Mouse (Mus musculus) lung, postnatal 0 days (tissue): ENCODE data around the gene Zfp653. TPM values are rescaled to one million over a fixed set of nuclear protein-coding genes. Genes with fewer than 3 reads are reported as not detected.
A peak's percentile ranks its signal among the peaks of the same experiment; 100 is the strongest.

ENCODE experiments used
- ATAC-seq: fragments of 200-750 bp; cut with Nextera tagmentation; 2 replicates; pipeline ENCODE4 v1.8.0; 2017; ENCODE audit warnings: moderate library complexity
- DNase-seq: peaks from one replicate; pipeline ENCODE4 v3.0.0-alpha.2; 2016; ENCODE audit warnings: low spot score
- H3K27ac ChIP-seq: fragments of 300-500 bp; sonication (generic); 2 replicates; pipeline ENCODE4 v1.5.1; 2014; ENCODE audit warnings: antibody characterized with exemption, mild to moderate bottlenecking, low read length, mixed read lengths
- H3K27me3 ChIP-seq: fragments of 300-500 bp; sonication (generic); replicated peaks from 2 replicates; pipeline ENCODE4 v1.6.1; 2014; ENCODE audit warnings: low read length, mixed read lengths; ENCODE audit not compliant: insufficient read depth
- H3K36me3 ChIP-seq: fragments of 300-500 bp; sonication (generic); 2 replicates; pipeline ENCODE4 v1.6.1; 2014; ENCODE audit warnings: low read length, mixed read lengths; ENCODE audit not compliant: insufficient read depth
- H3K4me1 ChIP-seq: fragments of 300-500 bp; sonication (generic); 2 replicates; pipeline ENCODE4 v1.6.1; 2014; ENCODE audit warnings: antibody characterized with exemption, low read depth, low read length, mixed read lengths; ENCODE audit not compliant: insufficient read depth
- H3K4me2 ChIP-seq: fragments of 300-500 bp; sonication (generic); replicated peaks from 2 replicates; pipeline ENCODE4 v1.6.1; 2014; ENCODE audit warnings: low read depth, mild to moderate bottlenecking, low read length, moderate library complexity, mixed read lengths
- H3K4me3 ChIP-seq: fragments of 300-500 bp; sonication (generic); 2 replicates; pipeline ENCODE4 v1.5.1; 2014; ENCODE audit warnings: low read depth, low read length
- H3K9ac ChIP-seq: fragments of 300-500 bp; sonication (generic); replicated peaks from 2 replicates; pipeline ENCODE4 v1.6.1; 2014; ENCODE audit warnings: low read depth, mild to moderate bottlenecking
- H3K9me3 ChIP-seq: fragments of 300-500 bp; sonication (generic); 2 replicates; pipeline ENCODE4 v1.6.1; 2016; ENCODE audit warnings: low read length, mixed read lengths
- CTCF ChIP-seq: IDR thresholded peaks from 2 replicates; pipeline ENCODE4 v1.5.1; 2016; ENCODE audit warnings: antibody characterized with exemption, mild to moderate bottlenecking
- EP300 ChIP-seq: IDR thresholded peaks from 2 replicates; pipeline ENCODE4 v1.6.1; 2016; ENCODE audit warnings: antibody characterized with exemption, mild to moderate bottlenecking, control low read depth
- WGBS: fragments of 180-500 bp; shearing (Covaris S2); extraction: QIAGEN DNeasy Blood & Tissue Kit; methylation state at CpG from one replicate; pipeline ENCODE4 v1.1.7; 2014; 5-methylcytosine and 5-hydroxymethylcytosine counted together
- polyA plus RNA-seq: library from polyadenylated mRNA; unstranded; fragments of >200 nt; fragmentation: Nextera tagmentation; extraction: Ambion mirVana; gene quantifications from 2 replicates; pipeline ENCODE4 v1.2.1, GENCODE M21; 2015

Gene Zfp653
- polyA plus RNA-seq, 1 experiment from 2014 or later = 8.8 TPM

DNA sequence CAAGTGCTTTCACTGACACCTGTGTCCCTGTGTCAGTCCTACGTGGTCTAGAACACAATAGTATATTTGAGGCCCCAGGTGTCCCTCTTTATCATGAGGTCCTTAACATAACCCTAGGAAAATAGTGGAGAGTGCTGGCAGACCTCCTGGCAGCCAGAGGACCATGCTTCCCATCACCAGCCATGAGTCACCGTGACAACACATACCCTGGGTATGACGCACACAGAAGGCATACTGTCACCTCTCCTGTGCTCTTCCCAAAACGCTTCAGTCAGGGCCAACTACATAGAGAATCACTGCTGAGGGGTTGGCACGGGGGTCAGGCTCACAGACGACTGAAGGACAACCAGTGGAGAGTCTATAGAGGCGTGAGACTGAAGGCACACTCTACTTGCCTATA, 18.8 kb upstream of the Zfp653 start:
- no peak for DNase-seq
- Histone ChIP-seq H3K9me3 (no peaks in the 10 kb centered on the region), H3K4me2 (no peak overlapping the region), H3K36me3 (no peaks in the 10 kb centered on the region), H3K9ac (no peak overlapping the region), H3K4me1 (no peaks in the 10 kb centered on the region), H3K4me3 (no peak overlapping the region), H3K27me3 (0 out of 2 replicates have a peak, but pooled peaks cover under 1% of the 10 kb centered on the region), H3K27ac (no peak overlapping the region)
- TF ChIP-seq CTCF = no peak
- TF ChIP-seq EP300 = no peak
- 73% methylated on average over 7 of the region's 7 CpGs for WGBS
- no peak for ATAC-seq

DNA sequence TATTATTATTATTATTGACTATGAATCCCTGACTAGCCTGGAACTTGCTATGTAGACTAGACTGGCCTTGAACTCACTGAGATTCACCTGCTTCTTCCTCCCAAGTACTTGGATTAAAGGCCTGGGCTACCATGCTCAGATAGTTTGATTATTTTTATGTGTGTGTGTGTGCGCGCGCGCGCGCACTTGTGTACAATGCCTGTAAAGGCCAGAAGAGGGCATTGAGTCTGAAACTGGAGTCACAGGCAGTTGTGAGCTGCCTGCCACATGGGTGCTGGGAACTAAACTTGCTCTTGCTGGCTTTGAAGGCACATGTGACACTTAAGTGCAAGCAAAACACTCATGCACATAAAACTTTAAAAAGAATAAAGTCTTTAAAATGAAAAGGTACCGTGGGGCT, 18.1 kb upstream of the Zfp653 start:
- H3K9ac ChIP-seq = no peak overlapping the region
- no peak overlapping the region for H3K4me3 ChIP-seq
- 97% methylated on average over 7 of the region's 7 CpGs for WGBS
- DNase-seq = no peak
- no peaks in the 10 kb centered on the region for H3K9me3 ChIP-seq
- no peak for ATAC-seq
- H3K27ac ChIP-seq = no peak overlapping the region
- no peaks in the 10 kb centered on the region for H3K36me3 ChIP-seq
- H3K4me2 ChIP-seq = no peak overlapping the region
- H3K27me3 ChIP-seq = no peaks in the 10 kb centered on the region
- H3K4me1 ChIP-seq = no peaks in the 10 kb centered on the region
- TF ChIP-seq CTCF (no peak), EP300 (no peak)

DNA sequence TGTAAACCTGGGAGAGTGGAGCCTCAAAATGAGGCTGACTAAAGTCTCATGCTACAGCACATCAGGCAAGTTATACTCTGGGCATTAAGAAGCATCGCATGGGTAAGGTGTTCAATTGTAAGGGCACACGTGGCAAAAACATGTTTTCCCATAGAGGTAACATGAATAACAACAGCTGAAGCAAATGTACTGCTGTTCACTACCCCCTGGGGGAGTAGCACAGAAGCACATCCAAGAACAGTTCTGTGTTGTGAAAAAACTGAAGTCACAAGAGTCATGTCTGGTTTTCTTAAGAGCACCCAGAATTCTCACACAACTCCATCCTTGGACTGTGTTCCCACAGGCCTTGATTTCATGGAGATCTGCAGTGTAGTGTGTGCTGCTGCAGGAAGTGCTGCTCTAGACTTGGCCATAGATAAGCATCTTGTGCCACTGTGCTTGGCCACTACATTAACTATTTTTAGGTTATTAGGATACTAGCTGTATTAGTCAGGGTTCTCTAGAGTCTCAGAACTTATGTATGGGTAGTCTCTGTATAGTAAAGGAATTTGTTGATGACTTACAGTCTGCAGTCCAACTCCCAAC, 15.9 kb upstream of the Zfp653 start:
- Histone ChIP-seq H3K4me3 (no peak overlapping the region), H3K9ac (no peak overlapping the region), H3K36me3 (no peaks in the 10 kb centered on the region), H3K27me3 (no peaks in the 10 kb centered on the region), H3K4me1 (no peaks in the 10 kb centered on the region), H3K9me3 (no peaks in the 10 kb centered on the region), H3K27ac (no peak overlapping the region), H3K4me2 (no peak overlapping the region)
- DNase-seq (no peak), ATAC-seq (no peak)
- TF ChIP-seq CTCF (no peak), EP300 (no peak)
- WGBS = 76% methylated on average over 2 of the region's 2 CpGs

DNA sequence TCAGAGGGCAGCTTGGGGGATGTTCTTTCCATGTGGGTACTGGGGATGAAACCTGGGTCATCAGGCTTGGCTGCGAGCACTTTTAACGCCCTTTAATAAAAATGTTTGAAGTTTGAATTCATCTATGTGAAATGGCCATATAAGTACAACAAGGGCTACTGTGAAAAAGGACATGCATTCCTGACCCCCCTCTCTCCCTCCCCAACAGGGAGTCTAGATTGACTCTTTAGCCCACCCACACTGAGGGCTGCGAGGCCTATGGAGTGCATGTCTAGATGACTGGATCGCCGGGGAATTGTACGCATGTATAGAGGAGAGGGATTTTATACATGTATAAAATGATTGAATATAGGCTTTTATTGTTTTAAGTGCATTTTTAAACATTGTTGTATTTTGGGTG, 14.8 kb upstream of the Zfp653 start:
- ATAC-seq = no peak; the same call in 1 of the 2 replicates
- H3K27ac ChIP-seq = peak overlapping the region; percentile 78
- H3K27me3 ChIP-seq = no peaks in the 10 kb centered on the region
- TF ChIP-seq CTCF (no peak), EP300 (no peak)
- peak overlapping the region; percentile 68 for H3K9ac ChIP-seq
- peak; percentile 45 for DNase-seq
- no peaks in the 10 kb centered on the region for H3K9me3 ChIP-seq
- H3K4me2 ChIP-seq = peak overlapping the region; percentile 78
- peak overlapping the region; percentile 75; the same call in 1 of the 2 replicates for H3K4me3 ChIP-seq
- H3K36me3 ChIP-seq = no peaks in the 10 kb centered on the region
- 43% methylated on average over 6 of the region's 6 CpGs for WGBS
- H3K4me1 ChIP-seq = no peaks in the 10 kb centered on the region

- Histone ChIP-seq H3K27ac (peak within 1 kb of the TSS; percentile 78), H3K27me3 (no peaks in the 10 kb centered on the region), H3K36me3 (no peaks in the 10 kb centered on the region), H3K9ac (peak within 1 kb of the TSS; percentile 68), H3K4me2 (peak within 1 kb of the TSS; percentile 78), H3K4me1 (no peaks in the 10 kb centered on the region), H3K9me3 (no peaks in the 10 kb centered on the region), H3K4me3 (peak within 1 kb of the TSS; percentile 75)
- peak; percentile 99 for DNase-seq
- TF ChIP-seq CTCF (no peak), EP300 (no peak)
- peak; percentile 99 for ATAC-seq
- WGBS = under 1% methylated on average over 48 of the region's 48 CpGs
Measured at GRCm38 (mm10) chr9:22085022-22085834, 14.1 kb upstream of the Zfp653 start, which contains the start of gene Ecsit. Ecsit (minus strand) TSS chr9:22085438.

DNA sequence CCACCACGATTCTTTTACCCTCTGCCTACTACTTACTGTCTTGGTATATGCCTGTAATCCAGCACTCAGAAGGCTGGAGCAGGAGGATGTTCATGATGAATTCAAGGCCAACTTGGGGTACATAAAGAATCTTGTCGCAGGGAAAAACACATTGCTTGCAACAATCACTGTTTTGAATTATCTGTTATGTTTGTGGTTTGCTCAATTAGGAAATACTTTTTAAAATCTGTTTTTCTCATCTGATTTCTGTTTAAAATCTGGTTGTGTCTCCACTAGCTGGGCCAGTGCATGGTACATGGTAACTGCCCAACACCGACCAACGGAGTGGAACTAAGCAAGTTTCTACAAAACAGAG, 13.5 kb upstream of the Zfp653 start:
- peak overlapping the region; percentile 75 for H3K4me3 ChIP-seq
- no peaks in the 10 kb centered on the region for H3K27me3 ChIP-seq
- 27% methylated on average over 4 of the region's 4 CpGs for WGBS
- H3K27ac ChIP-seq = no peak overlapping the region
- no peak for TF ChIP-seq CTCF
- no peak for TF ChIP-seq EP300
- H3K4me1 ChIP-seq = no peaks in the 10 kb centered on the region
- H3K9ac ChIP-seq = peak overlapping the region; percentile 68
- DNase-seq (no peak), ATAC-seq (no peak)
- H3K4me2 ChIP-seq = peak overlapping the region; percentile 78
- no peaks in the 10 kb centered on the region for H3K36me3 ChIP-seq
- H3K9me3 ChIP-seq = no peaks in the 10 kb centered on the region
